Mouse (Mus musculus): ENCODE data around the gene Mrpl54. TPM values are rescaled to one million over a fixed set of nuclear protein-coding genes. Genes with fewer than 3 reads are reported as not detected.
"Not testable (repeated sequence)": the region's sequence is repeated elsewhere in the genome, so short reads cannot be mapped to it uniquely, and the experiment has no call there.

The Mrpl54 gene
- polyA plus RNA-seq, 1 experiment from 2014 or later: 249 TPM

GRCm38 (mm10) chr10:81236471-81237268, 30.1 kb downstream of the Mrpl54 start:
- Histone ChIP-seq H3K4me1 (ENCODE audit: control insufficient read depth, insufficient read depth, low read length) (peaks cover 17% of the 10 kb centered on the region), H3K27ac (ENCODE audit: low read length) (no peak overlapping the region), H3K36me3 (ENCODE audit: control insufficient read depth, insufficient read depth, low read length) (no peaks in the 10 kb centered on the region), H3K9me3 (ENCODE audit: control insufficient read depth, low read length) (no peaks in the 10 kb centered on the region), H3K4me3 (ENCODE audit: low read length) (no peak overlapping the region), H3K4me2 (ENCODE audit: low read depth, low read length) (no peak overlapping the region), H3K27me3 (replicated peaks; ENCODE audit: control insufficient read depth, insufficient read depth, low read length) (peaks cover 18% of the 10 kb centered on the region), H3K9ac (ENCODE audit: low read depth, low read length) (no peak overlapping the region)
- ATAC-seq: no peak
- WGBS: 86% methylated on average over 12 of the region's 12 CpGs

- H3K4me3 ChIP-seq (ENCODE audit: low read length): peak overlapping the region; percentile 78; the same call in 1 of the 2 replicates
- no peaks in the 10 kb centered on the region for H3K9me3 ChIP-seq (ENCODE audit: control insufficient read depth, low read length)
- peaks cover 24% of the 10 kb centered on the region for H3K4me1 ChIP-seq (ENCODE audit: control insufficient read depth, insufficient read depth, low read length)
- 77% methylated on average over 6 of the region's 6 CpGs for WGBS
- ATAC-seq: no peak
- H3K9ac ChIP-seq (ENCODE audit: low read depth, low read length): peak overlapping the region; percentile 86
- peaks cover 20% of the 10 kb centered on the region for H3K27me3 ChIP-seq (replicated peaks; ENCODE audit: control insufficient read depth, insufficient read depth, low read length)
- no peaks in the 10 kb centered on the region for H3K36me3 ChIP-seq (ENCODE audit: control insufficient read depth, insufficient read depth, low read length)
- peak overlapping the region; percentile 79; the same call in 1 of the 2 replicates for H3K4me2 ChIP-seq (ENCODE audit: low read depth, low read length)
- H3K27ac ChIP-seq (ENCODE audit: low read length): peak overlapping the region; percentile 77
These were observed 32.5 kb downstream of the Mrpl54 start for GRCm38 (mm10) chr10:81234206-81234605.

- Histone ChIP-seq H3K4me1 (ENCODE audit: control insufficient read depth, insufficient read depth, low read length) (peaks cover 24% of the 10 kb centered on the region), H3K36me3 (ENCODE audit: control insufficient read depth, insufficient read depth, low read length) (no peaks in the 10 kb centered on the region), H3K9ac (ENCODE audit: low read depth, low read length) (peak overlapping the region; percentile 86), H3K9me3 (ENCODE audit: control insufficient read depth, low read length) (no peaks in the 10 kb centered on the region), H3K4me3 (ENCODE audit: low read length) (peak overlapping the region; percentile 78), H3K27ac (ENCODE audit: low read length) (peak overlapping the region; percentile 77), H3K27me3 (replicated peaks; ENCODE audit: control insufficient read depth, insufficient read depth, low read length) (peaks cover 15% of the 10 kb centered on the region), H3K4me2 (ENCODE audit: low read depth, low read length) (peak overlapping the region; percentile 79)
- ATAC-seq: peak; percentile 72; the same call in 1 of the 2 replicates
- WGBS: under 1% methylated on average over 28 of the region's 28 CpGs
These were observed 33.5 kb downstream of the Mrpl54 start for GRCm38 (mm10) chr10:81233226-81233585.

DNA sequence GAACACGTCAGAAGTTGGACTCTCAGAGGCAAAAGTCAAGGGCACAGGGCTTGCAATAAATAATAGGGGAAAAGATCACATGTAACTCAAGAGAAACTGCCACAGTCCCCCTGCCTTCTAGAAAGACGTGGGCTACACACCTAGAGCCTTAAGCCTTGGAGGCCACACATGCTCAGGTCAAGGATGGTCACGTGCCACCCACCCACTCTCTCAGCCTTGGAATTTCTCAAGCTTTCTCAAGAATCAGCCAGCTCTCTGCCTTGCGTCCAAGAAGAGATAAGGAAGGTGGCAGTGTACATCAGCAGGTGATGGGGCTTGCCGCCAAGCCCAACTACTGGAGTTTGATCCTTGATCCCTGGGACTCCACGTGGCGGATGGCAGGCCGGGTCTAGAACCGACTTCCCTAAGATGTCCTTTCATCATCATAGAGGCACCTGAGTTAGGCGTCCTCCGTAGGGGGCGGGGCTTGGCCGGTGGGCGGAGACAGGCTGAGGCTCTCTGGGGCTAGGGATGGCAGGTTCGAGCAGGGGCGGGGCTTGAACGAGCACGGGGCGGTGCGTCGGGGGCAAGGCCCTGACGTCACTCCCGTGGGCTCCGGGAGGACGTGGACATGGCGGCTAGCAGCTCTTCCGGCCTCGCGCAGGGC, 34.0 kb downstream of the Mrpl54 start, which contains the start of gene Zfr2:
TSS of gene Zfr2 (plus strand) at position 576 of the 646 bp plus-strand sequence.
- peak within 1 kb of the TSS; percentile 79 for H3K4me2 ChIP-seq (ENCODE audit: low read depth, low read length)
- H3K36me3 ChIP-seq (ENCODE audit: control insufficient read depth, insufficient read depth, low read length): no peaks in the 10 kb centered on the region
- H3K9me3 ChIP-seq (ENCODE audit: control insufficient read depth, low read length): no peaks in the 10 kb centered on the region
- H3K4me3 ChIP-seq (ENCODE audit: low read length): peak within 1 kb of the TSS; percentile 78
- H3K4me1 ChIP-seq (ENCODE audit: control insufficient read depth, insufficient read depth, low read length): peaks cover 24% of the 10 kb centered on the region
- WGBS: 7% methylated on average over 29 of the region's 29 CpGs
- peaks cover 15% of the 10 kb centered on the region for H3K27me3 ChIP-seq (replicated peaks; ENCODE audit: control insufficient read depth, insufficient read depth, low read length)
- H3K27ac ChIP-seq (ENCODE audit: low read length): peak within 1 kb of the TSS; percentile 77
- peak within 1 kb of the TSS; percentile 86 for H3K9ac ChIP-seq (ENCODE audit: low read depth, low read length)
- ATAC-seq: peak; percentile 90

DNA sequence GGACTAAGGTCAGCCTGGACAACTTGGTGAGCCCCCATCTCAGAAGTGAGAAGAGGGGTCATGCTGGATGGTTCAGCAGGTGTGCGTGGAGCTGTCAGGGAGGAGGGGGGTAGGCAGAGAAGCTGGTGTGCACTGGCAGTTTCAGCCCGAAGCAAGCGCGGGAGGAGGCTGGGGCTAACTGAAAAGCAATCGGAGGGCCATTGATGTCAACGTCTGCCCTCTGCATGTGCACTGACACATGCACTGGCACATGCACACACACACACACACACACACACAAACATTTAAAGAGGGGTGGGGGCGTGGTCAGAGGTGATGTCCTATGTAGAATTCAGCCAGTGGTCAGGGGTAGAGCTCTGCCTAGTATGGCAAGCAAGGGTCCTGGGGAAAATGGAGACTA, 35.3 kb downstream of the Mrpl54 start:
- H3K9ac ChIP-seq (ENCODE audit: low read depth, low read length): no peak overlapping the region
- no peak overlapping the region for H3K4me2 ChIP-seq (ENCODE audit: low read depth, low read length)
- H3K36me3 ChIP-seq (ENCODE audit: control insufficient read depth, insufficient read depth, low read length): no peaks in the 10 kb centered on the region
- no peak overlapping the region for H3K27ac ChIP-seq (ENCODE audit: low read length)
- H3K27me3 ChIP-seq (replicated peaks; ENCODE audit: control insufficient read depth, insufficient read depth, low read length): peaks cover 15% of the 10 kb centered on the region
- no peaks in the 10 kb centered on the region for H3K9me3 ChIP-seq (ENCODE audit: control insufficient read depth, low read length)
- WGBS: 56% methylated on average over 7 of the region's 7 CpGs
- peaks cover 24% of the 10 kb centered on the region for H3K4me1 ChIP-seq (ENCODE audit: control insufficient read depth, insufficient read depth, low read length)
- no peak overlapping the region for H3K4me3 ChIP-seq (ENCODE audit: low read length)
- no peak for ATAC-seq

- no peaks in the 10 kb centered on the region for H3K36me3 ChIP-seq (ENCODE audit: control insufficient read depth, insufficient read depth, low read length)
- ATAC-seq: no peak
- peak within 1 kb of the TSS; percentile 24; the same call in 1 of the 2 replicates for H3K9ac ChIP-seq (ENCODE audit: low read depth, low read length)
- H3K4me1 ChIP-seq (ENCODE audit: control insufficient read depth, insufficient read depth, low read length): peaks cover 24% of the 10 kb centered on the region
- H3K9me3 ChIP-seq (ENCODE audit: control insufficient read depth, low read length): no peaks in the 10 kb centered on the region
- no peak within 1 kb of the TSS for H3K27ac ChIP-seq (ENCODE audit: low read length)
- H3K4me3 ChIP-seq (ENCODE audit: low read length): peak within 1 kb of the TSS; percentile 15
- H3K27me3 ChIP-seq (replicated peaks; ENCODE audit: control insufficient read depth, insufficient read depth, low read length): peaks cover 15% of the 10 kb centered on the region
- H3K4me2 ChIP-seq (ENCODE audit: low read depth, low read length): 0 out of 2 replicates have a peak within 1 kb of the TSS, but pooled peaks have one; percentile 9
- 12% methylated on average over 27 of the region's 27 CpGs for WGBS
These were observed 36.0 kb downstream of the Mrpl54 start, which contains the start of gene Atcay for GRCm38 (mm10) chr10:81230438-81231332. Gene Atcay, minus strand, starts transcription at chr10:81230833.

GRCm38 (mm10) chr10:81229735-81230437, 36.8 kb downstream of the Mrpl54 start:
- Histone ChIP-seq H3K9me3 (ENCODE audit: control insufficient read depth, low read length) (no peaks in the 10 kb centered on the region), H3K9ac (ENCODE audit: low read depth, low read length) (peak overlapping the region; percentile 24; the same call in 1 of the 2 replicates), H3K27ac (ENCODE audit: low read length) (no peak overlapping the region), H3K4me1 (ENCODE audit: control insufficient read depth, insufficient read depth, low read length) (peaks cover 24% of the 10 kb centered on the region), H3K36me3 (ENCODE audit: control insufficient read depth, insufficient read depth, low read length) (no peaks in the 10 kb centered on the region), H3K4me3 (ENCODE audit: low read length) (peak overlapping the region; percentile 15), H3K4me2 (ENCODE audit: low read depth, low read length) (0 out of 2 replicates have a peak overlapping the region, but pooled peaks have one; percentile 9), H3K27me3 (replicated peaks; ENCODE audit: control insufficient read depth, insufficient read depth, low read length) (peaks cover 15% of the 10 kb centered on the region)
- no peak for ATAC-seq
- 16% methylated on average over 20 of the region's 20 CpGs for WGBS

DNA sequence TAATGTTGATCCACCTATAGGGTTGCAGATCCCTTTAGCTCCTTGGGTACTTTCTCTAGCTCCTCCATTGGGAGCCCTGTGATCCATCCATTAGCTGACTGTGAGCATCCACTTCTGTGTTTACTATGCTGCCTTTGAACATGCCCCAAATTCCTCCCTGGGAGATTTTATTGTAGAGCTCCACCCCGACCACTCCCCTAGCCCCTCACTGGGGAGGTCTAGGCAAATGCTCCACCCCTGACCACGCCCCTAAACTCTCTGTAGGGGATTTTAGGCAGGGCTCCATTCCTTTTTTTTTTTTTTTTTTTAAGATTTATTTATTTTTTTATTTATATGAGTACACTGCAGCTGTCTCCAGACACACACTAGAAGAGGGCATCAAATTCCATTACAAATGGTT, 43.0 kb downstream of the Mrpl54 start:
- not testable (repeated sequence) for H3K36me3 ChIP-seq (ENCODE audit: control insufficient read depth, insufficient read depth, low read length); H3K4me3 ChIP-seq (ENCODE audit: low read length); H3K9me3 ChIP-seq (ENCODE audit: control insufficient read depth, low read length); H3K27me3 ChIP-seq (replicated peaks; ENCODE audit: control insufficient read depth, insufficient read depth, low read length); H3K4me1 ChIP-seq (ENCODE audit: control insufficient read depth, insufficient read depth, low read length); ATAC-seq; H3K9ac ChIP-seq (ENCODE audit: low read depth, low read length); H3K4me2 ChIP-seq (ENCODE audit: low read depth, low read length); H3K27ac ChIP-seq (ENCODE audit: low read length)
- 60% methylated on average over 2 of the region's 2 CpGs for WGBS

All from intestine, embryonic 16.5 days (tissue).